In the genomic region with DNA sequence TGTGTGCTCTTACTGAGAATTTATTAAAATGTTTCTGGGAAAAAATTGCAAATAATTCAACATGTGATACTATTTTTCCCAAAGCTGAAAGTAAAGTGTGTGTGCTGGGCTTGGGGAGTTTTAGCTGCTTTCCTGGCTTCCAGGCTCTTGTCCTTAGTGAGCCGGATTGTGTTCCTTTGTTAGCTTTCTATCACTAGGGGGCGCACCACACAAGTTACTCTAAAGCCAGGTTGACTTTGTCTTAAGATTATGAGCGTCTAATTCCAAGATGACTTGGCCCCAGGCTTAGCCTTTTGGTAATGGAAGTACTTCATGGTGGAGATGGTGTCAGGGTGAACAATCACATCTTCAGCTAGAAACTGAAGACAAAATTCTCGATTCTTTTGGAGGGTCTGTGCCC, we compare ENCODE assay signal across 8 mouse cellular contexts.
DNase-seq lines count a peak whose midpoint lies in the region; ATAC-seq lines count a peak whose summit lies in the region.

No protein-coding gene starts in this region.

- no peak for ATAC-seq in monocyte, adult 5-6 weeks (replicated peaks; ENCODE audit: insufficient number of reproducible peaks, low FRiP score, low TSS enrichment, poor library complexity, severe bottlenecking)

- peak; percentile 16 for DNase-seq in adrenal gland, adult 2 months
- no peak for DNase-seq in adrenal gland, postnatal 4 days (ENCODE audit: low spot score in 2 of 2)
- peak; percentile 28 for DNase-seq in layer of hippocampus, adult 11-12 months (ENCODE audit: low spot score)
- DNase-seq in layer of hippocampus, postnatal 36 days = no peak
- peak; percentile 24 for DNase-seq in brain, adult 2 months (ENCODE audit: low read depth, low spot score)
- peak; percentile 26 for DNase-seq in lung, postnatal 14 days
- no peak for DNase-seq in right cerebral cortex, adult 18-20 months

Comparison
In these comparisons a context has a peak if more than half of its experiments do, and no peak if none do; other contexts are left out.
1. DNase-seq: peak in adrenal gland, adult 2 months (single experiment), layer of hippocampus, adult 11-12 months (single experiment), brain, adult 2 months (single experiment) and lung, postnatal 14 days (single experiment); none in adrenal gland, postnatal 4 days (0 of 2), layer of hippocampus, postnatal 36 days (0 of 2) and right cerebral cortex, adult 18-20 months (single experiment).